Mouse (Mus musculus) intestine, embryonic 14.5 days (tissue): ENCODE measurements around the gene Gm28047. TPM values are rescaled to one million over a fixed set of nuclear protein-coding genes. Genes with fewer than 3 reads are reported as not detected.

Source experiments
- ATAC-seq: fragments of 200-750 bp; cut with Nextera tagmentation; replicated peaks from 2 replicates; pipeline ENCODE4 v1.8.0; 2017; ENCODE audit warnings: low read depth, moderate number of reproducible peaks, moderate TSS enrichment, moderate library complexity; ENCODE audit not compliant: low FRiP score, low TSS enrichment
- DNase-seq: peaks from one replicate; pipeline ENCODE4 v3.0.0-alpha.2; 2018; ENCODE audit warnings: low spot score
- H3K27ac ChIP-seq: fragments of 300-500 bp; sonication (generic); 2 replicates; pipeline ENCODE4 v1.5.1; 2014; ENCODE audit warnings: low read depth, mild to moderate bottlenecking, control low read depth
- H3K27me3 ChIP-seq: fragments of 300-500 bp; sonication (generic); replicated peaks from 2 replicates; pipeline ENCODE4 v1.6.1; 2014; ENCODE audit warnings: low read length, control low read depth; ENCODE audit not compliant: control insufficient read depth, insufficient read depth
- H3K36me3 ChIP-seq: fragments of 300-500 bp; sonication (generic); 2 replicates; pipeline ENCODE4 v1.6.1; 2014; ENCODE audit warnings: low read length, control low read depth; ENCODE audit not compliant: control insufficient read depth, insufficient read depth
- H3K4me1 ChIP-seq: fragments of 300-500 bp; sonication (generic); replicated peaks from 2 replicates; pipeline ENCODE4 v1.6.1; 2014; ENCODE audit warnings: low read length, control low read depth, mixed read lengths; ENCODE audit not compliant: control insufficient read depth, insufficient read depth
- H3K4me2 ChIP-seq: fragments of 300-500 bp; sonication (generic); 2 replicates; pipeline ENCODE4 v1.6.1; 2014; ENCODE audit warnings: low read length
- H3K4me3 ChIP-seq: fragments of 300-500 bp; sonication (generic); 2 replicates; pipeline ENCODE4 v1.5.1; 2014; ENCODE audit warnings: low read depth, low read length, control low read depth, mixed read lengths
- H3K9ac ChIP-seq: fragments of 300-500 bp; sonication (generic); 2 replicates; pipeline ENCODE4 v1.6.1; 2014; ENCODE audit warnings: mild to moderate bottlenecking, low read length
- H3K9me3 ChIP-seq: fragments of 300-500 bp; sonication (generic); 2 replicates; pipeline ENCODE4 v1.6.1; 2016; ENCODE audit warnings: low read length, control low read depth; ENCODE audit not compliant: control insufficient read depth
- WGBS: fragments of 180-500 bp; shearing (Covaris S2); extraction: QIAGEN DNeasy Blood & Tissue Kit; methylation state at CpG from one replicate; pipeline ENCODE4 v1.1.7; 2014; 5-methylcytosine and 5-hydroxymethylcytosine counted together
- polyA plus RNA-seq: library from polyadenylated mRNA; unstranded; fragments of >200 nt; fragmentation: Nextera tagmentation; extraction: Ambion mirVana; gene quantifications from 2 replicates; pipeline ENCODE4 v1.2.1, GENCODE M21; 2014

Gm28047 gene
- polyA plus RNA-seq, 1 experiment from 2014 or later = not detected

DNA sequence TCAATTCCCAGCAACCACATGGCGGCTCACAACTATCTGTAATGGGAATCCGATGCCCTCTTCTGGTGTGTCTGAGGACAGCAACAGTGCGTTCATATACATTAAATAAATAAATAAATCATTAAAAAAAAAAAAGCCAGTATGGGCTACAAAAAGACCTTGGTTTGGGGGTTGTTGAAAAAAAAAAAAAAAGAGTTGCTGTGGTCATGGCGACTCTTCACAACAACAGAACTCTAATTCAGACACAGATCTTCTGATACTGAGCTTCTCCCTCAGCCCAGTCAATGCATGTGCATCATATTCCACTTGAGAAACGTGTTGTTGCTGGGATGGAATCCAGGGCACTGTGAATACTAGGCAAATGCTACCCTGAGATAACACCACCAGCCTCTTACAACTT lies 72.3 kb downstream of the Gm28047 start:
- no peak overlapping the region for H3K9ac ChIP-seq
- H3K27ac ChIP-seq = no peak overlapping the region
- ATAC-seq (no peak), DNase-seq (no peak)
- no peaks in the 10 kb centered on the region for H3K27me3 ChIP-seq
- H3K9me3 ChIP-seq = no peaks in the 10 kb centered on the region
- H3K4me2 ChIP-seq = no peak overlapping the region
- 95% methylated on average over 5 of the region's 5 CpGs for WGBS
- H3K4me3 ChIP-seq = no peak overlapping the region
- H3K36me3 ChIP-seq = peaks cover 67% of the 10 kb centered on the region
- H3K4me1 ChIP-seq = no peaks in the 10 kb centered on the region

DNA sequence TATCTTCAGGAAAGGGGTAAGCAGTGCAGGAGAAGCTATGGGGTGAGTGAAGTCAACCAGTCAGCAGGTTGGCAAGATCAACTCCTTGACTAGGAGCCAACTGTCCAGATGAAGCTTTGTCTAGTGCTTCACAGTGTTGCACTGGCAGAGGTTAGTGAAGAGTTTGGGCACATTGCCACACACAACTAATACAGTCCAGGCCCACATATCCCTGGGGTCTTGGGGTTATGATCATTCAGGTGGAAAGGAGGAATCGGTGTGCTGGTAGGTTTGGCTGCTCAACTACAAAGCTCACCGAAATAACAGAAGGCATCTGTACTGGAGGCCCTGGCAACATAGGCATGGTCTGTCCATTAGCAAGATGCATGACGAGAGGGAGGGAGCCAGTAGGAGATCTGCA lies 77.4 kb downstream of the Gm28047 start:
- Histone ChIP-seq H3K9ac (no peak overlapping the region), H3K27me3 (no peaks in the 10 kb centered on the region), H3K9me3 (no peaks in the 10 kb centered on the region), H3K4me3 (no peak overlapping the region), H3K36me3 (peaks cover 65% of the 10 kb centered on the region), H3K27ac (no peak overlapping the region), H3K4me2 (no peak overlapping the region), H3K4me1 (no peaks in the 10 kb centered on the region)
- no peak for DNase-seq
- 87% methylated on average over 3 of the region's 3 CpGs for WGBS
- ATAC-seq = no peak

DNA sequence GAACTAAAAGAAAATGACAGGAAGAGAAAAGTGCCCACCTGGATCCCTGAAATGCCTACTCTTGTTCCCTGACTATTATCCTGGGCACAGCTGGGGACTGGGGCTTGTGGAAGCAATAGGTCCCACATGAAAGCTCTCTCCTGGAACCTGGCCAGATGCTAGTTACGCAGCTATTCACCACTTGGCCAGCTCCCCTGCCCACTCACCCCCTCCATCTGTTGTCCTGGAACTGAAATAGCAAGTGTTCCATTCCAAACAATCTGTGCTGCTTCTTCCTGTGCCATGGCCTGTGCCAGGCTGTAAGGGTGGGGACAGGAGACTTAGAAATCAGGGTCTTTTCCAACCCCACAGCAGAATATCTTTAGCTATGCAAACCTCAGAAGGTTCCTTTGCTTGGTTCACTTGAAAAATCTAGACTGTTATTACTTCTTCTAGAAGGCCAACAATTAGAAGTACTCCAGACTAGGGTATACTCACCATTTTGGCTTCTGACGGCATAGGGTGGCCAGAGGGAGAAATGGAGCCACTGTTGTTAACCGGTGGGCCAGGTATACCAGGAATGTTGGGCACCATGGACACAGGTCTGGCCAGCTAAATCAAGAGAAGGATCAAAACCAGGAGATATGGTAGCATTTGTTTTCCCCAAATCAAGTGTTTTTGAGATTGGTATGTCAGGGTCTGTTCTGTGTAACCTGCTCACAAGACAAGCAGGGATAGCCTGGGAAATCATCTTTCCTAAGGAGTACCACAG lies 78.0 kb downstream of the Gm28047 start:
- DNase-seq (no peak), ATAC-seq (no peak)
- Histone ChIP-seq H3K4me3 (no peak overlapping the region), H3K9ac (no peak overlapping the region), H3K9me3 (no peaks in the 10 kb centered on the region), H3K4me2 (no peak overlapping the region), H3K36me3 (peaks cover 65% of the 10 kb centered on the region), H3K27ac (no peak overlapping the region), H3K27me3 (no peaks in the 10 kb centered on the region), H3K4me1 (no peaks in the 10 kb centered on the region)
- WGBS = 89% methylated on average over 3 of the region's 3 CpGs

DNA sequence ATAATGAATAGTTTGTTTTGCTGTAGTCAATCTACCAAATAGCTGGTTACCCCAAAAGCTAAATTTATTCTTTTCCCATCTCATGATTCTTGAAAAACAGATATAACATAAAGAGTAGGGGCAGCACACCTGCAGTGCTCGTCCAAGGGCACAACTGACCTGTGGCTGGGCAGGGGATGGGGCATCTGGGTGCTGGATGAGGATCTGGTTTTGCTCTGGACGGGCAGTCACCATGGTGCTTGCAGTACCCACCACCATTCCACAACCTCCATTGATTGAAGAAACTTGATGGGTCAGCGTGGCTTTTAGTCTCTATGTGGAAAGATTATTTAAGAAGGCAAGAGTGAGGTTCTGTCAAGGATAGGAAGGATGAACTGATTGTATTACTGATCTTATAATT lies 78.6 kb downstream of the Gm28047 start:
- Histone ChIP-seq H3K27me3 (no peaks in the 10 kb centered on the region), H3K36me3 (peaks cover 62% of the 10 kb centered on the region), H3K9me3 (no peaks in the 10 kb centered on the region), H3K27ac (no peak overlapping the region), H3K9ac (no peak overlapping the region), H3K4me3 (no peak overlapping the region), H3K4me2 (no peak overlapping the region), H3K4me1 (no peaks in the 10 kb centered on the region)
- DNase-seq (no peak), ATAC-seq (no peak)
- WGBS = 88% methylated on average over 3 of the region's 3 CpGs

GRCm38 (mm10) chr15:102544801-102545200 lies 80.1 kb downstream of the Gm28047 start:
- H3K9me3 ChIP-seq = no peaks in the 10 kb centered on the region
- no peak overlapping the region for H3K4me2 ChIP-seq
- H3K27me3 ChIP-seq = no peaks in the 10 kb centered on the region
- H3K4me3 ChIP-seq = no peak overlapping the region
- no peaks in the 10 kb centered on the region for H3K4me1 ChIP-seq
- H3K9ac ChIP-seq = no peak overlapping the region
- peaks cover 71% of the 10 kb centered on the region for H3K36me3 ChIP-seq
- no peak for ATAC-seq
- 92% methylated on average over 4 of the region's 4 CpGs for WGBS
- no peak for DNase-seq
- no peak overlapping the region for H3K27ac ChIP-seq

DNA sequence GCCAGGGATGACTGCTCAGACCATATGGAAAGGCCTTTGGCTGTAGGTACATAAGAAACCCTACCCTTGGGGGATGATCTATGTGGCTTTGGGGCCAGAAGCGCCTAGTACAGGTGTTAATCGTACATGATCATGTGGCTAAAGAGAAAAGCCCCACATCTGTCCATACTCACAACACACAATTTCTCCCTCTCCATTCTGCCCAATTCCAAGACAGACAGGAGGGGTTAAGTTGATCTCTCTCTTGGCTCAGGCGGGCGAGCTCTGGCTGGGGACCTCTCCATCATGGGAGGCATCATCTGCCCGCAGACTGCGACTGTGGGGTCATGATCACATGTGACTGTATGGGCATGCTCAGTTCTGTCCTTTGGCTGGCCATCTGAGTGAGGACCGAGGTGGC lies 90.9 kb downstream of the Gm28047 start:
- peak; percentile 23 for DNase-seq
- WGBS = 91% methylated on average over 7 of the region's 7 CpGs
- H3K27me3 ChIP-seq = no peaks in the 10 kb centered on the region

DNA sequence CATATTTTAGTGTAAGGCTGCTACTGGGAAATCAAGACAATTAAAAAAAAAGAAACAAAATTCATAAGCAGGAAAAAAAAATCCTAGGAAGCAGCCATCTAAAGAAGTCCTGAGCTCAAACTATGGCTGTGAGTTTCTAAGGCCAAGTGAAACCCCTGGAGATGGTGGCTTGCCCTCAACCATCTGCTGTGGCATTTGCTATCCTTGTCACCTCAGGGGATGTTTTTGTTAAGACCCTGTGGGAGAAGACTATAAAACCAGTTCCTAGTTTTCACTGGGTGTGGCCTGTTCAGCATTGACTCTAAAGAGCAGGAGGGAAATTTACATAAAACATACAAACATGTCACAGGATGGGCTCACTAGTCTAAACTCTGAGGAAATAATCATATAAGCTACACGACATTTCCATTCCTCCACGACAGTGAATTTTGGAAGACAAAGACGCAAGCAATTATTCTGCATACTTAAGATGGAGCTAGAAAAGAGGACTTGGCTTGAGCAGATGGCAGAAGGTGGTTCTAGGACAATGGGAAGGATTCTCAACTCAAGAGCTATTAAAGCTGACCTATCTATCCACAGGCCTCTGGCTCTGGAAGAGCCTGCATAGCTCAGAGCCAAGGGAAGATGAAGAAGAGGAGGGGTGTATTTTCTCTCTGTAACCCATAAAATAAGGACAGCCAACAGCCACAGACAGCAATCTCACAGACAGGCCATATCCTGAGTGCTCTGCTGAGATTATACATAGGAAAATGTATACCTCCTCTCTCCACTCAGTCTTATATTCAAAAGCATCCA lies 92.6 kb downstream of the Gm28047 start:
- Histone ChIP-seq H3K27ac (no peak overlapping the region), H3K36me3 (peaks cover 94% of the 10 kb centered on the region), H3K9me3 (no peaks in the 10 kb centered on the region), H3K9ac (no peak overlapping the region), H3K4me2 (no peak overlapping the region), H3K4me3 (no peak overlapping the region), H3K4me1 (no peaks in the 10 kb centered on the region), H3K27me3 (no peaks in the 10 kb centered on the region)
- no peak for ATAC-seq
- WGBS = 86% methylated on average over 3 of the region's 3 CpGs
- DNase-seq = peak; percentile 21

More for the DNA sequence above, 90.9 kb downstream of the Gm28047 start:
- Histone ChIP-seq H3K36me3 (peaks cover 91% of the 10 kb centered on the region), H3K4me2 (no peak overlapping the region), H3K9me3 (no peaks in the 10 kb centered on the region), H3K4me3 (no peak overlapping the region), H3K9ac (no peak overlapping the region), H3K4me1 (no peaks in the 10 kb centered on the region), H3K27ac (no peak overlapping the region)
- no peak for ATAC-seq

- 73% methylated on average over 4 of the region's 4 CpGs for WGBS
- Histone ChIP-seq H3K9ac (no peak overlapping the region), H3K9me3 (no peaks in the 10 kb centered on the region), H3K4me1 (no peaks in the 10 kb centered on the region), H3K4me3 (no peak overlapping the region), H3K36me3 (peaks cover 88% of the 10 kb centered on the region), H3K4me2 (no peak overlapping the region), H3K27ac (no peak overlapping the region), H3K27me3 (no peaks in the 10 kb centered on the region)
- DNase-seq (peak; percentile 27), ATAC-seq (no peak)
These were observed 93.3 kb downstream of the Gm28047 start for GRCm38 (mm10) chr15:102531586-102531985.
